Comparison of ENCODE assay signal across 12 mouse cellular contexts in the genomic region with DNA sequence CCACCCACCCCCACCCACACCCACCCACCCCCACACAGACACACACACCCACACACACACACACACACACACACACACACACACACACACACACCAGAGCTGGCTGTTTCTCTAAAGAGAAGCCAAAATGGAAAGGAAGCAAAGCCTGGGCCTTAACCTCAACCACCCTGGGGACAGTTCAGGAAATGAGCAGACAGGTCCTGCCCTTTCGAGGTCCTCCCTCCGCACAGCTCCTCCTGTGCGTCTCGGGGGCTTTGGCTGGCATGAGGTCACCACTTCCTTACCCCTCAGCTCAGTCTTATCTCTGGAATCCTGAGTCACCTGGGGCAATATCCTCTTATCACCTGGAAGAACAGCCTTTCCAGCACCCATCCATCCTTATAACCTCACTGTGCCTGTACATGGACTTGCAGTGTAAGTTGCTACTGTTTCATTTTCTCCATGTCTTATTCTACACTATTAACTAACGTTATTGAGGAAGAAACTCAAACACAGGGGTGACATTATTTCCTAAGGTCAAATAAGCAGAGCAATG. TPM values are rescaled to one million over a fixed set of nuclear protein-coding genes. Genes with fewer than 3 reads are reported as not detected.
DNase-seq lines count a peak whose midpoint lies in the region; ATAC-seq lines count a peak whose summit lies in the region.
"Had no signal": no experiment of that assay in that cellular context is flagged by ENCODE, and none has a peak within 500 bp of the region (broad histone marks: within the 10 kb centered on the region; RNA-seq: fewer than 3 reads in every experiment).

No protein-coding gene starts in this region.

- peak; percentile 51 for DNase-seq in adrenal gland, postnatal 14 days
- DNase-seq in adrenal gland, postnatal 25 days, result no peak
- DNase-seq in spleen, adult 18-20 months, result peak; percentile 38 to 44
- DNase-seq in spleen, postnatal 14 days (ENCODE audit: low spot score in 2 of 2), result no peak
- DNase-seq in liver, embryonic 13.5 days, result no peak
- DNase-seq in thymus, postnatal 36 days, result peak; percentile 11 to 40
- no peak for DNase-seq in midbrain, embryonic 10.5 days (ENCODE audit: low spot score)
- no peak for DNase-seq in retina, embryonic 14.5 days (ENCODE audit: low spot score)
- DNase-seq: forebrain, postnatal 0 days; kidney, adult 8-10 months had no signal

- WGBS in liver, embryonic 13.5 days (ENCODE audit: insufficient replicate concordance), result 22% methylated on average over 5 of the region's 5 CpGs
- whole genome bisulfite sequencing in midbrain, embryonic 10.5 days, result 61% methylated on average over 5 of the region's 5 CpGs

- H3K27me3 ChIP-seq in liver, embryonic 13.5 days, result no peaks in the 10 kb centered on the region
- no peaks in the 10 kb centered on the region for H3K27me3 ChIP-seq in midbrain, embryonic 10.5 days (ENCODE audit: low read depth, poor library complexity, severe bottlenecking)
- H3K27me3 ChIP-seq: neural tube, embryonic 12.5 days; Patski had no signal

- H3K4me2 ChIP-seq in liver, embryonic 13.5 days, result no peak overlapping the region
- H3K4me2 ChIP-seq: neural tube, embryonic 12.5 days had no signal

- ATAC-seq in liver, embryonic 13.5 days (ENCODE audit: low read depth), result no peak
- ATAC-seq: Patski had no signal

- 0 out of 2 replicates have a peak overlapping the region, but pooled peaks have one; percentile 13 for H3K27ac ChIP-seq in liver, embryonic 13.5 days
- no peak overlapping the region for H3K27ac ChIP-seq in midbrain, embryonic 10.5 days (replicated peaks)
- H3K27ac ChIP-seq: neural tube, embryonic 12.5 days had no signal

- no peak overlapping the region for H3K9ac ChIP-seq in liver, embryonic 13.5 days
- H3K9ac ChIP-seq: forebrain, postnatal 0 days; neural tube, embryonic 12.5 days had no signal

- no peaks in the 10 kb centered on the region for H3K9me3 ChIP-seq in liver, embryonic 13.5 days (replicated peaks)
- H3K9me3 ChIP-seq in midbrain, embryonic 10.5 days (replicated peaks), result no peaks in the 10 kb centered on the region
- H3K9me3 ChIP-seq: neural tube, embryonic 12.5 days had no signal

- no peak overlapping the region for H3K4me3 ChIP-seq in liver, embryonic 13.5 days (replicated peaks)
- no peak overlapping the region for H3K4me3 ChIP-seq in midbrain, embryonic 10.5 days
- H3K4me3 ChIP-seq: neural tube, embryonic 12.5 days had no signal

- peaks cover 95% of the 10 kb centered on the region for H3K4me1 ChIP-seq in liver, embryonic 13.5 days (replicated peaks)
- H3K4me1 ChIP-seq in midbrain, embryonic 10.5 days, result peaks cover 17% of the 10 kb centered on the region

- H3K36me3 ChIP-seq in liver, embryonic 13.5 days, result peaks cover 56% of the 10 kb centered on the region
- H3K36me3 ChIP-seq in midbrain, embryonic 10.5 days, result no peaks in the 10 kb centered on the region
- H3K36me3 ChIP-seq: neural tube, embryonic 12.5 days had no signal

RNA-seq across cellular contexts. Expression of gene Foxo3, which starts 56.1 kb away (rescaled TPM):
- 49.0 and 55.7 TPM in 2 replicates for total RNA-seq in adrenal gland, postnatal 14 days (2021)
- total RNA-seq in adrenal gland, postnatal 25 days (2021), result 56.1 and 56.7 TPM in 2 replicates
- polyA plus RNA-seq in liver, embryonic 13.5 days (2015; fragmentation: Nextera tagmentation; extraction: Ambion mirVana), result 14.5 and 15.2 TPM in 2 replicates
- 2.4 TPM in 2 replicates for polyA plus RNA-seq in midbrain, embryonic 10.5 days (2016; fragmentation: Nextera tagmentation; extraction: Ambion mirVana)

Comparison
In these comparisons a context has a peak if more than half of its experiments do, and no peak if none do; other contexts are left out.
1. DNase-seq: peak in adrenal gland, postnatal 14 days (single experiment), spleen, adult 18-20 months (2 of 2) and thymus, postnatal 36 days (2 of 2); none in adrenal gland, postnatal 25 days (single experiment), spleen, postnatal 14 days (0 of 2), liver, embryonic 13.5 days (single experiment), midbrain, embryonic 10.5 days (single experiment) and retina, embryonic 14.5 days (single experiment).